Mouse (Mus musculus) forebrain, embryonic 10.5 days (tissue): ENCODE results near the gene Htr1d. TPM values are rescaled to one million over a fixed set of nuclear protein-coding genes. Genes with fewer than 3 reads are reported as not detected.

Experiments used
- DNase-seq: peaks from one replicate; pipeline ENCODE4 v3.0.0-alpha.2; 2017; ENCODE audit warnings: low spot score; ENCODE audit errors: extremely low spot score
- H3K27ac ChIP-seq: fragments of 300-500 bp; sonication (generic); 2 replicates; pipeline ENCODE4 v1.5.1; 2016; ENCODE audit warnings: mild to moderate bottlenecking
- H3K27me3 ChIP-seq: fragments of 300-500 bp; sonication (generic); 2 replicates; pipeline ENCODE4 v1.6.1; 2016; ENCODE audit warnings: mild to moderate bottlenecking; ENCODE audit not compliant: poor library complexity, severe bottlenecking
- H3K36me3 ChIP-seq: fragments of 300-500 bp; sonication (generic); replicated peaks from 2 replicates; pipeline ENCODE4 v1.6.1; 2016; ENCODE audit warnings: mild to moderate bottlenecking, moderate library complexity
- H3K4me1 ChIP-seq: fragments of 300-500 bp; sonication (generic); 2 replicates; pipeline ENCODE4 v1.6.1; 2016
- H3K4me3 ChIP-seq: fragments of 300-500 bp; sonication (generic); 2 replicates; pipeline ENCODE4 v1.5.1; 2016; ENCODE audit warnings: mild to moderate bottlenecking, moderate library complexity
- H3K9me3 ChIP-seq: fragments of 300-500 bp; sonication (generic); 2 replicates; pipeline ENCODE4 v1.6.1; 2016; ENCODE audit warnings: mild to moderate bottlenecking, moderate library complexity
- WGBS: fragments of 180-500 bp; shearing (Covaris S2); methylation state at CpG from one replicate; pipeline ENCODE4 v1.1.7; 2016; 5-methylcytosine and 5-hydroxymethylcytosine counted together
- polyA plus RNA-seq: library from polyadenylated mRNA; unstranded; fragments of >200 nt; fragmentation: Nextera tagmentation; extraction: Ambion mirVana; gene quantifications from 2 replicates; pipeline ENCODE4 v1.2.1, GENCODE M21; 2016

Htr1d gene
- 0.31 TPM in 1 of 2 replicates, not detected in the other for polyA plus RNA-seq

GRCm38 (mm10) chr4:136423224-136423623 is at the start of gene Htr1d:
TSS of gene Htr1d (plus strand) at chr4:136423524.
- H3K4me1 ChIP-seq = peaks cover 59% of the 10 kb centered on the region
- peak within 1 kb of the TSS; percentile 60 for H3K4me3 ChIP-seq
- peak within 1 kb of the TSS; percentile 71 for H3K27ac ChIP-seq
- H3K27me3 ChIP-seq = peaks cover 97% of the 10 kb centered on the region
- WGBS = 83% methylated on average over 9 of the region's 9 CpGs
- DNase-seq = no peak
- no peaks in the 10 kb centered on the region for H3K9me3 ChIP-seq
- no peaks in the 10 kb centered on the region for H3K36me3 ChIP-seq

- 92% methylated on average over 5 of the region's 5 CpGs for WGBS
- Histone ChIP-seq H3K4me3 (no peak overlapping the region), H3K27ac (no peak overlapping the region), H3K36me3 (no peaks in the 10 kb centered on the region), H3K27me3 (no peaks in the 10 kb centered on the region), H3K9me3 (no peaks in the 10 kb centered on the region), H3K4me1 (peaks cover 11% of the 10 kb centered on the region)
- DNase-seq = no peak
Observed at GRCm38 (mm10) chr4:136377001-136377400, 46.3 kb upstream of the Htr1d start.

GRCm38 (mm10) chr4:136383052-136383451 is 40.3 kb upstream of the Htr1d start:
- Histone ChIP-seq H3K4me1 (no peaks in the 10 kb centered on the region), H3K4me3 (no peak overlapping the region), H3K27ac (no peak overlapping the region), H3K27me3 (no peaks in the 10 kb centered on the region), H3K9me3 (no peaks in the 10 kb centered on the region), H3K36me3 (no peaks in the 10 kb centered on the region)
- DNase-seq = no peak
- WGBS = 84% methylated on average over 5 of the region's 5 CpGs

GRCm38 (mm10) chr4:136383839-136384238 is 39.5 kb upstream of the Htr1d start:
- Histone ChIP-seq H3K27ac (no peak overlapping the region), H3K36me3 (no peaks in the 10 kb centered on the region), H3K4me1 (no peaks in the 10 kb centered on the region), H3K27me3 (no peaks in the 10 kb centered on the region), H3K9me3 (no peaks in the 10 kb centered on the region), H3K4me3 (no peak overlapping the region)
- DNase-seq = no peak
- WGBS = 90% methylated on average over 6 of the region's 6 CpGs

- DNase-seq = no peak
- 66% methylated on average over 11 of the region's 11 CpGs for WGBS
- no peaks in the 10 kb centered on the region for H3K36me3 ChIP-seq
- no peaks in the 10 kb centered on the region for H3K4me1 ChIP-seq
- no peak overlapping the region for H3K27ac ChIP-seq
- H3K9me3 ChIP-seq = no peaks in the 10 kb centered on the region
- H3K4me3 ChIP-seq = no peak overlapping the region
- H3K27me3 ChIP-seq = no peaks in the 10 kb centered on the region
Observed at GRCm38 (mm10) chr4:136387261-136387660, 36.1 kb upstream of the Htr1d start.

- Histone ChIP-seq H3K27me3 (no peaks in the 10 kb centered on the region), H3K9me3 (no peaks in the 10 kb centered on the region), H3K4me3 (no peak overlapping the region), H3K36me3 (no peaks in the 10 kb centered on the region), H3K27ac (no peak overlapping the region), H3K4me1 (no peaks in the 10 kb centered on the region)
- WGBS = 92% methylated on average over 10 of the region's 10 CpGs
- DNase-seq = no peak
Observed at GRCm38 (mm10) chr4:136401806-136402205, 21.5 kb upstream of the Htr1d start.

- Histone ChIP-seq H3K36me3 (no peaks in the 10 kb centered on the region), H3K9me3 (peaks cover 6% of the 10 kb centered on the region; the same call in 1 of the 2 replicates), H3K4me1 (peaks cover 9% of the 10 kb centered on the region; the same call in 1 of the 2 replicates), H3K27ac (no peak overlapping the region), H3K4me3 (no peak overlapping the region), H3K27me3 (no peaks in the 10 kb centered on the region)
- DNase-seq = no peak
- 81% methylated on average over 11 of the region's 11 CpGs for WGBS
Observed at GRCm38 (mm10) chr4:136407831-136408230, 15.5 kb upstream of the Htr1d start.

- peaks cover 10% of the 10 kb centered on the region; the same call in 1 of the 2 replicates for H3K4me1 ChIP-seq
- peaks cover 6% of the 10 kb centered on the region; the same call in 1 of the 2 replicates for H3K9me3 ChIP-seq
- WGBS = 84% methylated on average over 10 of the region's 10 CpGs
- no peak overlapping the region for H3K27ac ChIP-seq
- no peak for DNase-seq
- H3K4me3 ChIP-seq = no peak overlapping the region
- H3K27me3 ChIP-seq = peaks cover 2% of the 10 kb centered on the region; the same call in 1 of the 2 replicates
- H3K36me3 ChIP-seq = no peaks in the 10 kb centered on the region
Observed at GRCm38 (mm10) chr4:136411995-136412765, 11.1 kb upstream of the Htr1d start.

GRCm38 (mm10) chr4:136415477-136415876 is 7.8 kb upstream of the Htr1d start:
- Histone ChIP-seq H3K27ac (no peak overlapping the region), H3K9me3 (no peaks in the 10 kb centered on the region), H3K4me1 (peaks cover 22% of the 10 kb centered on the region), H3K27me3 (peaks cover 35% of the 10 kb centered on the region), H3K4me3 (no peak overlapping the region), H3K36me3 (no peaks in the 10 kb centered on the region)
- WGBS = 96% methylated on average over 9 of the region's 9 CpGs
- no peak for DNase-seq

- peaks cover 70% of the 10 kb centered on the region for H3K27me3 ChIP-seq
- H3K4me3 ChIP-seq = no peak overlapping the region
- WGBS = 7% methylated on average over 11 of the region's 11 CpGs
- H3K4me1 ChIP-seq = peaks cover 49% of the 10 kb centered on the region
- H3K27ac ChIP-seq = peak overlapping the region; percentile 58; the same call in 1 of the 2 replicates
- H3K9me3 ChIP-seq = no peaks in the 10 kb centered on the region
- H3K36me3 ChIP-seq = no peaks in the 10 kb centered on the region
- DNase-seq = no peak
Observed at GRCm38 (mm10) chr4:136418962-136419361, 4.4 kb upstream of the Htr1d start.

GRCm38 (mm10) chr4:136419386-136419785 is 3.9 kb upstream of the Htr1d start:
- Histone ChIP-seq H3K27ac (0 out of 2 replicates have a peak overlapping the region, but pooled peaks have one; percentile 58), H3K4me3 (no peak overlapping the region), H3K4me1 (peaks cover 53% of the 10 kb centered on the region), H3K9me3 (no peaks in the 10 kb centered on the region), H3K36me3 (no peaks in the 10 kb centered on the region), H3K27me3 (peaks cover 75% of the 10 kb centered on the region)
- 50% methylated on average over 6 of the region's 6 CpGs for WGBS
- no peak for DNase-seq

GRCm38 (mm10) chr4:136424120-136424999 is 1.0 kb downstream of the Htr1d start:
- H3K9me3 ChIP-seq = no peaks in the 10 kb centered on the region
- peaks cover 97% of the 10 kb centered on the region for H3K27me3 ChIP-seq
- H3K36me3 ChIP-seq = no peaks in the 10 kb centered on the region
- peak overlapping the region; percentile 60 for H3K4me3 ChIP-seq
- H3K4me1 ChIP-seq = peaks cover 54% of the 10 kb centered on the region
- peak overlapping the region; percentile 71 for H3K27ac ChIP-seq
- DNase-seq = no peak
- 1% methylated on average over 70 of the region's 70 CpGs for WGBS

- Histone ChIP-seq H3K27ac (0 out of 2 replicates have a peak overlapping the region, but pooled peaks have one; percentile 71), H3K27me3 (peaks cover 97% of the 10 kb centered on the region), H3K36me3 (no peaks in the 10 kb centered on the region), H3K4me3 (peak overlapping the region; percentile 60), H3K9me3 (no peaks in the 10 kb centered on the region), H3K4me1 (peaks cover 49% of the 10 kb centered on the region)
- whole genome bisulfite sequencing = 2% methylated on average over 15 of the region's 15 CpGs
- DNase-seq = peak; percentile 39
Observed at GRCm38 (mm10) chr4:136425000-136425288, 1.6 kb downstream of the Htr1d start.
